In the genomic region with DNA sequence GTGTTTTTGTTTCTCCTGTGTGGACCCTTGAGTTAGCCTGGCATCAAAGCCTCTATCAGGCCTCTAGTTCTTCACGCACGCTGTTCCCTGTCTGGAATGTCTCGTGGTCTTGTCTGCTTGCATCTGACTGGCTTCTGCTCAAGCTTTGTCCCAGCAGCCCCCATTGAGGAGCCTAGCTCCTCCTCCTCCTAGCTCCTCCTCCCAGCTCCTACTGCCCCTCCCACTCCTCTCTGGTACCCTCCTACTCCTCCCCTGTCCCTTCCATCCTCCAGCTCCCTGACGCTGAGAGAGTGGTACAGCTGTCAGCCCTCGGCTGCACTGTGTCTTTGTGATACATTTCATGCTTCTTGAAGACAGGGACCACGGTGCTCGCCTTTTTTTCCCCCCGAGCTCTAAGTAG, we compare ENCODE assay signal across 11 mouse cellular contexts. TPM values are rescaled to one million over a fixed set of nuclear protein-coding genes. Genes with fewer than 3 reads are reported as not detected.
DNase-seq lines count a peak whose midpoint lies in the region; ATAC-seq and TF ChIP-seq lines count a peak whose summit lies in the region.
"Had no signal": no experiment of that assay in that cellular context is flagged by ENCODE, and none has a peak within 500 bp of the region (broad histone marks: within the 10 kb centered on the region; RNA-seq: fewer than 3 reads in every experiment).

No protein-coding gene starts in this region.

- H3K27ac ChIP-seq in lung, embryonic 16.5 days (ENCODE audit: low read length) = no peak overlapping the region
- no peak overlapping the region for H3K27ac ChIP-seq in lung, postnatal 0 days (ENCODE audit: low read length)
- peak overlapping the region; percentile 48; the same call in 1 of the 2 replicates for H3K27ac ChIP-seq in forebrain, embryonic 10.5 days
- no peak overlapping the region for H3K27ac ChIP-seq in intestine, embryonic 16.5 days (ENCODE audit: low read length)
- H3K27ac ChIP-seq: limb, embryonic 12.5 days had no signal

- 22% methylated on average over 8 of the region's 8 CpGs for WGBS in lung, embryonic 16.5 days
- WGBS in lung, postnatal 0 days = 21% methylated on average over 8 of the region's 8 CpGs
- WGBS in forebrain, embryonic 10.5 days = 23% methylated on average over 8 of the region's 8 CpGs
- WGBS in intestine, embryonic 16.5 days = 22% methylated on average over 8 of the region's 8 CpGs

- no peak for TF ChIP-seq CTCF in lung, postnatal 0 days (IDR thresholded peaks at IDR 0.05)

- TF ChIP-seq EP300 in lung, postnatal 0 days (IDR thresholded peaks at IDR 0.05) = no peak

- peak; percentile 47; the same call in 1 of the 2 replicates for ATAC-seq in lung, embryonic 16.5 days (ENCODE audit: low read depth)
- ATAC-seq in lung, postnatal 0 days = no peak
- ATAC-seq in intestine, embryonic 16.5 days = peak; percentile 56
- ATAC-seq: CD4-positive, CD25-positive, alpha-beta regulatory T cell, adult 4 months had no signal

- H3K9ac ChIP-seq in lung, embryonic 16.5 days (ENCODE audit: low read length) = no peak overlapping the region
- no peak overlapping the region for H3K9ac ChIP-seq in lung, postnatal 0 days (replicated peaks; ENCODE audit: low read depth)
- no peak overlapping the region for H3K9ac ChIP-seq in intestine, embryonic 16.5 days (ENCODE audit: low read depth, low read length)
- H3K9ac ChIP-seq: limb, embryonic 12.5 days had no signal

- 0 out of 2 replicates have a peak, but pooled peaks cover 3% of the 10 kb centered on the region for H3K4me1 ChIP-seq in lung, embryonic 16.5 days (replicated peaks; ENCODE audit: control insufficient read depth, insufficient read depth, low read length)
- H3K4me1 ChIP-seq in lung, postnatal 0 days (ENCODE audit: insufficient read depth, low read depth, low read length) = no peaks in the 10 kb centered on the region
- peaks cover 25% of the 10 kb centered on the region for H3K4me1 ChIP-seq in forebrain, embryonic 10.5 days
- no peaks in the 10 kb centered on the region for H3K4me1 ChIP-seq in intestine, embryonic 16.5 days (ENCODE audit: control insufficient read depth, insufficient read depth, low read length)
- H3K4me1 ChIP-seq: limb, embryonic 12.5 days had no signal

- H3K4me3 ChIP-seq in lung, embryonic 16.5 days (ENCODE audit: low read length) = no peak overlapping the region
- H3K4me3 ChIP-seq in lung, postnatal 0 days (ENCODE audit: low read depth, low read length) = no peak overlapping the region
- no peak overlapping the region for H3K4me3 ChIP-seq in forebrain, embryonic 10.5 days
- no peak overlapping the region for H3K4me3 ChIP-seq in intestine, embryonic 16.5 days (ENCODE audit: low read length)
- H3K4me3 ChIP-seq: limb, embryonic 12.5 days had no signal

- H3K27me3 ChIP-seq in lung, embryonic 16.5 days (ENCODE audit: control insufficient read depth, insufficient read depth, low read depth, low read length) = no peaks in the 10 kb centered on the region; the same call in 1 of the 2 replicates
- H3K27me3 ChIP-seq in lung, postnatal 0 days (replicated peaks; ENCODE audit: insufficient read depth, low read length) = no peaks in the 10 kb centered on the region
- H3K27me3 ChIP-seq in forebrain, embryonic 10.5 days (ENCODE audit: poor library complexity, severe bottlenecking) = 0 out of 2 replicates have a peak, but pooled peaks cover 6% of the 10 kb centered on the region
- no peaks in the 10 kb centered on the region for H3K27me3 ChIP-seq in intestine, embryonic 16.5 days (replicated peaks; ENCODE audit: control insufficient read depth, insufficient read depth, low read length)

- H3K9me3 ChIP-seq in lung, embryonic 16.5 days (ENCODE audit: control insufficient read depth, low read length) = no peaks in the 10 kb centered on the region
- H3K9me3 ChIP-seq in lung, postnatal 0 days (ENCODE audit: low read length) = no peaks in the 10 kb centered on the region
- H3K9me3 ChIP-seq in forebrain, embryonic 10.5 days = no peaks in the 10 kb centered on the region
- no peaks in the 10 kb centered on the region for H3K9me3 ChIP-seq in intestine, embryonic 16.5 days (ENCODE audit: control insufficient read depth, low read length)
- H3K9me3 ChIP-seq: limb, embryonic 12.5 days had no signal

- H3K36me3 ChIP-seq in lung, embryonic 16.5 days (ENCODE audit: control insufficient read depth, insufficient read depth, low read length) = no peaks in the 10 kb centered on the region
- no peaks in the 10 kb centered on the region for H3K36me3 ChIP-seq in lung, postnatal 0 days (ENCODE audit: insufficient read depth, low read length)
- no peaks in the 10 kb centered on the region for H3K36me3 ChIP-seq in forebrain, embryonic 10.5 days (replicated peaks)
- H3K36me3 ChIP-seq in intestine, embryonic 16.5 days (ENCODE audit: control insufficient read depth, insufficient read depth, low read length) = no peaks in the 10 kb centered on the region
- H3K36me3 ChIP-seq: limb, embryonic 12.5 days had no signal

- H3K4me2 ChIP-seq in lung, embryonic 16.5 days (ENCODE audit: low read depth, low read length) = no peak overlapping the region
- H3K4me2 ChIP-seq in lung, postnatal 0 days (replicated peaks; ENCODE audit: low read depth, low read length) = no peak overlapping the region
- no peak overlapping the region for H3K4me2 ChIP-seq in intestine, embryonic 16.5 days (ENCODE audit: low read depth, low read length)
- H3K4me2 ChIP-seq: limb, embryonic 12.5 days had no signal

- DNase-seq in lung, postnatal 0 days (ENCODE audit: low spot score) = no peak
- peak; percentile 24 for DNase-seq in forebrain, embryonic 10.5 days (ENCODE audit: extremely low spot score, low spot score)
- peak; percentile 70 for DNase-seq in retina, embryonic 14.5 days (ENCODE audit: low spot score)
- no peak for DNase-seq in spleen, adult 12 weeks (ENCODE audit: low spot score)
- DNase-seq in kidney, adult 18-20 months = no peak
- no peak for DNase-seq in gastrocnemius, postnatal 10 days
- DNase-seq: cerebellum, postnatal 14 days had no signal

RNA-seq across cellular contexts. Expression of gene Ass1, which starts 51.4 kb away (rescaled TPM):
- polyA plus RNA-seq in lung, embryonic 16.5 days (2015; fragmentation: Nextera tagmentation; extraction: Ambion mirVana) = 72.0 and 91.8 TPM in 2 replicates
- 26.0 and 27.0 TPM in 2 replicates for polyA plus RNA-seq in lung, postnatal 0 days (2015; fragmentation: Nextera tagmentation; extraction: Ambion mirVana)
- 7.3 and 7.6 TPM in 2 replicates for polyA plus RNA-seq in forebrain, embryonic 10.5 days (2016; fragmentation: Nextera tagmentation; extraction: Ambion mirVana)
- 374 and 535 TPM in 2 replicates for polyA plus RNA-seq in intestine, embryonic 16.5 days (2015; fragmentation: Nextera tagmentation; extraction: Ambion mirVana)
- 1 to 10 TPM; 1.5 to 1.9 TPM for total RNA-seq in gastrocnemius, postnatal 10 days (2021)

Comparison
In these comparisons a context has a peak if more than half of its experiments do, and no peak if none do; other contexts are left out.
1. DNase-seq: peak in forebrain, embryonic 10.5 days (single experiment) and retina, embryonic 14.5 days (single experiment); none in lung, postnatal 0 days (single experiment), spleen, adult 12 weeks (single experiment), kidney, adult 18-20 months (single experiment) and gastrocnemius, postnatal 10 days (single experiment).